Mouse (Mus musculus) kidney, embryonic 15.5 days (tissue): ENCODE measurements around the gene Rd3. TPM values are rescaled to one million over a fixed set of nuclear protein-coding genes. Genes with fewer than 3 reads are reported as not detected.
A peak's percentile ranks its signal among the peaks of the same experiment; 100 is the strongest.

Experiments used
- ATAC-seq: fragments of 200-750 bp; cut with Nextera tagmentation; replicated peaks from 2 replicates; pipeline ENCODE4 v1.8.0; 2017; ENCODE audit warnings: moderate TSS enrichment; ENCODE audit not compliant: low FRiP score
- H3K27ac ChIP-seq: fragments of 300-500 bp; sonication (generic); 2 replicates; pipeline ENCODE4 v1.5.1; 2015; ENCODE audit warnings: mild to moderate bottlenecking, inconsistent platforms
- H3K27me3 ChIP-seq: fragments of 300-500 bp; sonication (generic); 2 replicates; pipeline ENCODE4 v1.6.1; 2015; ENCODE audit warnings: inconsistent platforms
- H3K36me3 ChIP-seq: fragments of 300-500 bp; sonication (generic); 2 replicates; pipeline ENCODE4 v1.6.1; 2015; ENCODE audit warnings: inconsistent platforms
- H3K4me1 ChIP-seq: fragments of 300-500 bp; sonication (generic); 2 replicates; pipeline ENCODE4 v1.6.1; 2015; ENCODE audit warnings: inconsistent platforms
- H3K4me2 ChIP-seq: fragments of 300-500 bp; sonication (generic); 2 replicates; pipeline ENCODE4 v1.6.1; 2015; ENCODE audit warnings: moderate library complexity, mild to moderate bottlenecking, inconsistent platforms
- H3K4me3 ChIP-seq: fragments of 300-500 bp; sonication (generic); replicated peaks from 2 replicates; pipeline ENCODE4 v1.5.1; 2015; ENCODE audit warnings: mild to moderate bottlenecking, inconsistent platforms
- H3K9ac ChIP-seq: fragments of 300-500 bp; sonication (generic); 2 replicates; pipeline ENCODE4 v1.6.1; 2015; ENCODE audit warnings: mild to moderate bottlenecking, inconsistent platforms
- H3K9me3 ChIP-seq: fragments of 300-500 bp; sonication (generic); replicated peaks from 2 replicates; pipeline ENCODE4 v1.6.1; 2016; ENCODE audit warnings: inconsistent platforms
- WGBS: fragments of 180-500 bp; shearing (Covaris S2); methylation state at CpG from one replicate; pipeline ENCODE4 v1.1.7; 2015; ENCODE audit warnings: mixed read lengths; 5-methylcytosine and 5-hydroxymethylcytosine counted together
- polyA plus RNA-seq: library from polyadenylated mRNA; unstranded; fragments of >200 nt; fragmentation: Nextera tagmentation; extraction: Ambion mirVana; gene quantifications from 2 replicates; pipeline ENCODE4 v1.2.1, GENCODE M21; 2015

The Rd3 gene
- 0.36 and 0.45 TPM in 2 replicates for polyA plus RNA-seq

- no peak for ATAC-seq
- Histone ChIP-seq H3K4me3 (no peak within 1 kb of the TSS), H3K4me1 (peaks cover 33% of the 10 kb centered on the region), H3K4me2 (no peak within 1 kb of the TSS), H3K27ac (no peak within 1 kb of the TSS), H3K9me3 (no peaks in the 10 kb centered on the region), H3K27me3 (no peaks in the 10 kb centered on the region), H3K9ac (no peak within 1 kb of the TSS), H3K36me3 (no peaks in the 10 kb centered on the region)
- 42% methylated on average over 5 of the region's 5 CpGs for WGBS
Measured at GRCm38 (mm10) chr1:191977187-191977586, at the start of gene Rd3. Rd3 (plus strand) TSS chr1:191977370.

GRCm38 (mm10) chr1:191928345-191928744 is 48.8 kb upstream of the Rd3 start:
- peak; percentile 9; the same call in 1 of the 2 replicates for ATAC-seq
- 44% methylated on average over 7 of the region's 7 CpGs for WGBS
- peaks cover 35% of the 10 kb centered on the region for H3K4me1 ChIP-seq
- H3K27ac ChIP-seq, result no peak overlapping the region
- no peak overlapping the region for H3K9ac ChIP-seq
- no peaks in the 10 kb centered on the region for H3K9me3 ChIP-seq
- H3K4me3 ChIP-seq, result no peak overlapping the region
- no peaks in the 10 kb centered on the region for H3K36me3 ChIP-seq
- no peak overlapping the region for H3K4me2 ChIP-seq
- H3K27me3 ChIP-seq, result no peaks in the 10 kb centered on the region

- H3K27me3 ChIP-seq, result no peaks in the 10 kb centered on the region
- H3K9me3 ChIP-seq, result no peaks in the 10 kb centered on the region
- no peak overlapping the region for H3K9ac ChIP-seq
- no peaks in the 10 kb centered on the region for H3K36me3 ChIP-seq
- WGBS, result 50% methylated on average over 8 of the region's 8 CpGs
- no peak overlapping the region for H3K4me2 ChIP-seq
- no peak for ATAC-seq
- H3K4me3 ChIP-seq, result no peak overlapping the region
- no peak overlapping the region for H3K27ac ChIP-seq
- peaks cover 35% of the 10 kb centered on the region for H3K4me1 ChIP-seq
Measured at GRCm38 (mm10) chr1:191929065-191929464, 48.1 kb upstream of the Rd3 start.

GRCm38 (mm10) chr1:191929897-191930524 is 47.2 kb upstream of the Rd3 start:
- Histone ChIP-seq H3K9me3 (no peaks in the 10 kb centered on the region), H3K4me2 (no peak overlapping the region), H3K27ac (no peak overlapping the region), H3K27me3 (no peaks in the 10 kb centered on the region), H3K9ac (no peak overlapping the region), H3K36me3 (no peaks in the 10 kb centered on the region), H3K4me3 (no peak overlapping the region), H3K4me1 (peaks cover 35% of the 10 kb centered on the region)
- 65% methylated on average over 12 of the region's 12 CpGs for WGBS
- no peak for ATAC-seq

- Histone ChIP-seq H3K36me3 (no peaks in the 10 kb centered on the region), H3K4me3 (no peak overlapping the region), H3K9me3 (no peaks in the 10 kb centered on the region), H3K4me2 (no peak overlapping the region), H3K27me3 (no peaks in the 10 kb centered on the region), H3K4me1 (peaks cover 35% of the 10 kb centered on the region), H3K27ac (no peak overlapping the region), H3K9ac (no peak overlapping the region)
- ATAC-seq, result no peak
- 73% methylated on average over 3 of the region's 3 CpGs for WGBS
Measured at GRCm38 (mm10) chr1:191930525-191931105, 46.6 kb upstream of the Rd3 start.

GRCm38 (mm10) chr1:191932286-191932985 is 44.7 kb upstream of the Rd3 start:
- no peaks in the 10 kb centered on the region for H3K27me3 ChIP-seq
- H3K4me3 ChIP-seq, result no peak overlapping the region
- H3K4me2 ChIP-seq, result no peak overlapping the region
- 29% methylated on average over 8 of the region's 8 CpGs for WGBS
- ATAC-seq, result no peak
- H3K4me1 ChIP-seq, result peaks cover 35% of the 10 kb centered on the region
- no peaks in the 10 kb centered on the region for H3K9me3 ChIP-seq
- H3K27ac ChIP-seq, result 0 out of 2 replicates have a peak overlapping the region, but pooled peaks have one; percentile 11
- no peak overlapping the region for H3K9ac ChIP-seq
- H3K36me3 ChIP-seq, result no peaks in the 10 kb centered on the region

- peak; percentile 49; the same call in 1 of the 2 replicates for ATAC-seq
- Histone ChIP-seq H3K4me3 (no peak overlapping the region), H3K9ac (no peak overlapping the region), H3K27me3 (no peaks in the 10 kb centered on the region), H3K36me3 (no peaks in the 10 kb centered on the region), H3K4me2 (no peak overlapping the region), H3K4me1 (peaks cover 34% of the 10 kb centered on the region), H3K9me3 (no peaks in the 10 kb centered on the region), H3K27ac (no peak overlapping the region)
- 62% methylated on average over 4 of the region's 4 CpGs for WGBS
Measured at GRCm38 (mm10) chr1:191932986-191933632, 44.1 kb upstream of the Rd3 start.

GRCm38 (mm10) chr1:191943638-191944037 is 33.5 kb upstream of the Rd3 start:
- H3K36me3 ChIP-seq, result no peaks in the 10 kb centered on the region
- no peak for ATAC-seq
- no peak overlapping the region for H3K9ac ChIP-seq
- H3K4me2 ChIP-seq, result no peak overlapping the region
- H3K9me3 ChIP-seq, result no peaks in the 10 kb centered on the region
- H3K4me3 ChIP-seq, result no peak overlapping the region
- H3K4me1 ChIP-seq, result no peaks in the 10 kb centered on the region
- H3K27me3 ChIP-seq, result no peaks in the 10 kb centered on the region
- WGBS, result 73% methylated on average over 6 of the region's 6 CpGs
- no peak overlapping the region for H3K27ac ChIP-seq

- no peak overlapping the region for H3K9ac ChIP-seq
- no peak overlapping the region for H3K27ac ChIP-seq
- H3K27me3 ChIP-seq, result no peaks in the 10 kb centered on the region
- no peaks in the 10 kb centered on the region for H3K4me1 ChIP-seq
- WGBS, result 92% methylated on average over 8 of the region's 8 CpGs
- no peaks in the 10 kb centered on the region for H3K9me3 ChIP-seq
- ATAC-seq, result no peak
- H3K4me3 ChIP-seq, result no peak overlapping the region
- no peaks in the 10 kb centered on the region for H3K36me3 ChIP-seq
- H3K4me2 ChIP-seq, result no peak overlapping the region
Measured at GRCm38 (mm10) chr1:191945341-191945740, 31.8 kb upstream of the Rd3 start.

GRCm38 (mm10) chr1:191945756-191946155 is 31.4 kb upstream of the Rd3 start:
- WGBS, result 84% methylated on average over 5 of the region's 5 CpGs
- no peak overlapping the region for H3K27ac ChIP-seq

GRCm38 (mm10) chr1:191946261-191946660 is 30.9 kb upstream of the Rd3 start:
- 73% methylated on average over 7 of the region's 7 CpGs for WGBS

More at GRCm38 (mm10) chr1:191945756-191946155, 31.4 kb upstream of the Rd3 start:
- Histone ChIP-seq H3K36me3 (no peaks in the 10 kb centered on the region), H3K9ac (no peak overlapping the region), H3K4me3 (no peak overlapping the region), H3K9me3 (no peaks in the 10 kb centered on the region), H3K4me1 (no peaks in the 10 kb centered on the region), H3K4me2 (no peak overlapping the region), H3K27me3 (no peaks in the 10 kb centered on the region)
- ATAC-seq, result no peak

GRCm38 (mm10) chr1:191946835-191947234 is 30.3 kb upstream of the Rd3 start:
- Histone ChIP-seq H3K9me3 (no peaks in the 10 kb centered on the region), H3K9ac (no peak overlapping the region), H3K4me2 (no peak overlapping the region), H3K36me3 (no peaks in the 10 kb centered on the region), H3K27me3 (no peaks in the 10 kb centered on the region), H3K27ac (no peak overlapping the region), H3K4me1 (no peaks in the 10 kb centered on the region), H3K4me3 (no peak overlapping the region)
- ATAC-seq, result no peak
- 80% methylated on average over 2 of the region's 2 CpGs for WGBS

More at GRCm38 (mm10) chr1:191946261-191946660, 30.9 kb upstream of the Rd3 start:
- Histone ChIP-seq H3K9ac (no peak overlapping the region), H3K4me3 (no peak overlapping the region), H3K4me1 (no peaks in the 10 kb centered on the region), H3K27me3 (no peaks in the 10 kb centered on the region), H3K9me3 (no peaks in the 10 kb centered on the region), H3K4me2 (no peak overlapping the region), H3K36me3 (no peaks in the 10 kb centered on the region), H3K27ac (no peak overlapping the region)
- no peak for ATAC-seq
